Mouse (Mus musculus) testis, adult 2 months (tissue): ENCODE data around the gene Cend1. TPM values are rescaled to one million over a fixed set of nuclear protein-coding genes. Genes with fewer than 3 reads are reported as not detected.
A peak's percentile ranks its signal among the peaks of the same experiment; 100 is the strongest.
"Not testable (repeated sequence)": the region's sequence is repeated elsewhere in the genome, so short reads cannot be mapped to it uniquely, and the experiment has no call there.

Experiments
- H3K27ac ChIP-seq: fragments of 200-500 bp; 2 replicates; pipeline ENCODE4 v1.5.1; 2012; ENCODE audit warnings: low read depth, low read length; ENCODE audit not compliant: control insufficient read depth, insufficient read depth
- H3K27me3 ChIP-seq: fragments of 200-500 bp; 2 replicates; pipeline ENCODE4 v1.6.1; 2012; ENCODE audit warnings: mild to moderate bottlenecking, low read length, moderate library complexity; ENCODE audit not compliant: control insufficient read depth, insufficient read depth
- H3K36me3 ChIP-seq: fragments of 200-500 bp; 2 replicates; pipeline ENCODE4 v1.6.1; 2012; ENCODE audit warnings: mild to moderate bottlenecking, low read length; ENCODE audit not compliant: control insufficient read depth, insufficient read depth
- H3K4me1 ChIP-seq: fragments of 200-500 bp; 2 replicates; pipeline ENCODE4 v1.6.1; 2012; ENCODE audit warnings: low read length; ENCODE audit not compliant: control insufficient read depth, insufficient read depth
- H3K4me3 ChIP-seq: fragments of 200-500 bp; 2 replicates; pipeline ENCODE4 v1.5.1; 2012; ENCODE audit warnings: low read depth, mild to moderate bottlenecking, low read length, moderate library complexity, mixed read lengths; ENCODE audit not compliant: control insufficient read depth
- CTCF ChIP-seq: fragments of 200-500 bp; IDR thresholded peaks from 2 replicates; pipeline ENCODE4 v1.5.1; 2012; ENCODE audit warnings: low read depth, mild to moderate bottlenecking, inconsistent platforms, low read length, moderate library complexity; ENCODE audit not compliant: control insufficient read depth, insufficient read depth, insufficient replicate concordance
- POLR2A ChIP-seq: fragments of 200-500 bp; IDR thresholded peaks from 2 replicates; pipeline ENCODE4 v1.6.1; 2012; ENCODE audit warnings: low read depth, mild to moderate bottlenecking, inconsistent platforms, low read length, moderate library complexity; ENCODE audit not compliant: control insufficient read depth
- polyA plus RNA-seq: library from polyadenylated mRNA; depleted of rRNA; stranded (reverse); fragments of >200 nt; gene quantifications from 2 replicates; pipeline ENCODE4 v1.2.3, GENCODE M21; 2012

The Cend1 gene
- polyA plus RNA-seq, 1 experiment: 0.48 TPM

DNA sequence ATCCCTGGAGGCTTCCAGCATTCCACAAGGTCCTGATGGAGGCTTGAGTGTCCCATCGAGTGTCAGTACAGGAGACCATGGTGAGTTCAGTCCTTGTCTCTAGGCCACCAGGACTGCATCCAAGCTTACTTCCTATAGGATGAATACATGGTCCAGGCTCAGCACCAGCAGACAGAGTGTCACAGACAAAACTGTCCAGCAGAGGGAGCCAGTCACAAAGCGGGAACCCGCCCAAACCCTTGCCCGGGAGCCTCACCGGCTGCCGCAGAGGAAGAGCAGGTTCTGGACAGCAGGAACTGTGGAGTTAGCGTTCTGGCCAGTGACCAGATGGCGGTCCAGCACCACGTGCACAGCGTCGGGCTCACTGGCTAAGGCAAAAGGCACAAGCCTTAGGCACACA, 20.5 kb downstream of the Cend1 start:
- 0 out of 2 replicates have a peak, but pooled peaks cover 2% of the 10 kb centered on the region for H3K36me3 ChIP-seq
- peaks cover 6% of the 10 kb centered on the region for H3K4me1 ChIP-seq
- no peaks in the 10 kb centered on the region for H3K27me3 ChIP-seq
- TF ChIP-seq POLR2A (no peak), CTCF (peak; percentile 68; the same call in 1 of the 2 replicates)
- no peak overlapping the region for H3K27ac ChIP-seq
- no peak overlapping the region for H3K4me3 ChIP-seq

GRCm38 (mm10) chr7:141407670-141408069, 21.6 kb downstream of the Cend1 start:
- not testable (repeated sequence) for H3K36me3 ChIP-seq, H3K4me3 ChIP-seq

DNA sequence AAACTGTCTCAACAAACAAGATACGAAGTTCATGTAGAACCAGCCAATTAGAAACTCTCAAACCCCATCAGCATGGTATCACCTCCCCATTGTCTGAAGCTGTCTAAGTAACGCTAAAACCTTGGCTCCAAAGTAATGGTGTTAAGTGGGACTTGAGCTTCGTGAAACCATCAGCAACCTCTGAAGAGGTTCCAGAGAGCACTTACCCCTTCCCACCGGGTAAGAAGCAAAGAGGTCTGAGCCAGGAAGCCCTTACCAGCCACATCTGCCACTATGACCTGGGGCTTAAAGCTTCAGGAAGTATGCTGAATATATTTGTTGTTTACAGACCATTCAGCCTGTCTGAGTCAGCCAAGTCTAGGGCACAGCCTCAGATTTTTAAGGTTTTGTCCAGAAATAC, 23.8 kb downstream of the Cend1 start:
- no peak for TF ChIP-seq POLR2A
- no peak for TF ChIP-seq CTCF
- no peak overlapping the region for H3K27ac ChIP-seq
- H3K27me3 ChIP-seq: no peaks in the 10 kb centered on the region
- no peaks in the 10 kb centered on the region for H3K4me1 ChIP-seq
- H3K36me3 ChIP-seq: 0 out of 2 replicates have a peak, but pooled peaks cover 2% of the 10 kb centered on the region
- H3K4me3 ChIP-seq: no peak overlapping the region

More at GRCm38 (mm10) chr7:141407670-141408069, 21.6 kb downstream of the Cend1 start:
- H3K27ac ChIP-seq, H3K27me3 ChIP-seq, H3K4me1 ChIP-seq: not testable (repeated sequence)

GRCm38 (mm10) chr7:141403305-141403704, 26.0 kb downstream of the Cend1 start:
- Histone ChIP-seq H3K36me3 (no peaks in the 10 kb centered on the region), H3K4me1 (no peaks in the 10 kb centered on the region), H3K4me3 (no peak overlapping the region), H3K27ac (no peak overlapping the region), H3K27me3 (no peaks in the 10 kb centered on the region)
- TF ChIP-seq CTCF: peak; percentile 90; the same call in 1 of the 2 replicates
- TF ChIP-seq POLR2A: no peak

- H3K4me1 ChIP-seq: peaks cover 15% of the 10 kb centered on the region
- H3K27me3 ChIP-seq: no peaks in the 10 kb centered on the region
- H3K27ac ChIP-seq: no peak overlapping the region
- H3K36me3 ChIP-seq: no peaks in the 10 kb centered on the region
- H3K4me3 ChIP-seq: no peak overlapping the region
- TF ChIP-seq POLR2A: no peak
- TF ChIP-seq CTCF: no peak
These were observed 33.9 kb downstream of the Cend1 start for GRCm38 (mm10) chr7:141395348-141395747.

- Histone ChIP-seq H3K4me1 (peaks cover 15% of the 10 kb centered on the region), H3K27ac (no peak overlapping the region), H3K27me3 (no peaks in the 10 kb centered on the region), H3K36me3 (no peaks in the 10 kb centered on the region), H3K4me3 (no peak overlapping the region)
- TF ChIP-seq CTCF (peak; percentile 93), POLR2A (no peak)
These were observed 34.5 kb downstream of the Cend1 start for GRCm38 (mm10) chr7:141394771-141395170.

DNA sequence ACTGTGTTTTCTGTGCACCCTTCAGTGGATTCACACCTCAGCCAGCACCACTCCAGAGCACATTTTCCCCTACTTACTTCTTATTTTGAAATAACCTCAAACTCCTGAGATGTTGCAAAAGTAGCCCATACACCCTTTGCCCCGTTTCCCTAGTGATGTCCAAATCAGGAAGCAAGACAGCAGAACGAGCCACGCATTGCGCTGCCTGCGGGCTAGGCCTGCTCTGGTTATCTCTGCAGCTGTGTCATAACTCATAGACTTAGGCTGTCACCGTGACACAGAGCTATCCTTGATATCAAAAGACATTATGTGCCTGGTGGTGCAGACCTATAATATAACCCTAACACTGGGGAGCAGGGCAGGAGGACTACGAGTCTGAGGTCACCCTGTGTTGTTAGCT, 35.1 kb downstream of the Cend1 start:
- Histone ChIP-seq H3K27me3 (no peaks in the 10 kb centered on the region), H3K36me3 (no peaks in the 10 kb centered on the region), H3K4me1 (peaks cover 15% of the 10 kb centered on the region), H3K4me3 (no peak overlapping the region), H3K27ac (no peak overlapping the region)
- no peak for TF ChIP-seq POLR2A
- TF ChIP-seq CTCF: no peak
